Mouse (Mus musculus) layer of hippocampus, adult 9-10 months (tissue): Measurements from ENCODE around the gene Acot3.

Source experiments
- DNase-seq: peaks from one replicate; pipeline ENCODE4 v3.0.0; 2022; ENCODE audit warnings: low spot score

Gene Acot3

GRCm38 (mm10) chr12:84101493-84101845 lies 49.5 kb downstream of the Acot3 start:
- DNase-seq: no peak

- DNase-seq: no peak
Observed at GRCm38 (mm10) chr12:84107012-84107411, 55.1 kb downstream of the Acot3 start.

GRCm38 (mm10) chr12:84107692-84108091 lies 55.7 kb downstream of the Acot3 start:
- DNase-seq: no peak

- DNase-seq: no peak
Observed at GRCm38 (mm10) chr12:84109924-84110323, 58.0 kb downstream of the Acot3 start.
